Mouse (Mus musculus): Measurements from ENCODE around the gene Lrrk2.

- no peak for TF ChIP-seq POLR2A (IDR thresholded peaks at IDR 0.05; ENCODE audit: control insufficient read depth, low read depth, low read length)
- no peak for TF ChIP-seq CTCF (IDR thresholded peaks at IDR 0.05; ENCODE audit: control insufficient read depth, insufficient read depth, insufficient replicate concordance, low read depth, low read length)
These were observed 72.5 kb downstream of the Lrrk2 start for GRCm38 (mm10) chr15:91745501-91745900.

All from testis, adult 2 months (tissue).